Mouse (Mus musculus) liver, adult 2 months (tissue): ENCODE measurements around the gene Cntnap4.

ENCODE experiments used
- CTCF ChIP-seq: fragments of 200-500 bp; IDR thresholded peaks from 2 replicates; pipeline ENCODE4 v1.5.1; 2011; ENCODE audit warnings: low read depth, low read length, control low read depth
- POLR2A ChIP-seq: fragments of 200-500 bp; IDR thresholded peaks from 2 replicates; pipeline ENCODE4 v1.6.1; 2011; ENCODE audit warnings: low read length, control low read depth; ENCODE audit not compliant: insufficient read depth; ENCODE audit errors: extremely low read depth

GRCm38 (mm10) chr8:112695708-112696107 is 125.9 kb downstream of the Cntnap4 start:
- TF ChIP-seq CTCF (no peak), POLR2A (no peak)
